Mouse (Mus musculus) ovary, adult 10 weeks (tissue): ENCODE results near the gene Fam50a. TPM values are rescaled to one million over a fixed set of nuclear protein-coding genes. Genes with fewer than 3 reads are reported as not detected.

Experiments used
- polyA plus RNA-seq: library from polyadenylated mRNA; stranded (reverse); fragments of 350-450 nt; fragmentation: Illumina TruSeq; extraction: RNeasy Lipid Tissue Mini Kit (QIAGEN cat#74804); gene quantifications from one replicate; pipeline ENCODE4 v1.2.3, GENCODE M21; 2014

Gene Fam50a
- 17.0 TPM for polyA plus RNA-seq

DNA sequence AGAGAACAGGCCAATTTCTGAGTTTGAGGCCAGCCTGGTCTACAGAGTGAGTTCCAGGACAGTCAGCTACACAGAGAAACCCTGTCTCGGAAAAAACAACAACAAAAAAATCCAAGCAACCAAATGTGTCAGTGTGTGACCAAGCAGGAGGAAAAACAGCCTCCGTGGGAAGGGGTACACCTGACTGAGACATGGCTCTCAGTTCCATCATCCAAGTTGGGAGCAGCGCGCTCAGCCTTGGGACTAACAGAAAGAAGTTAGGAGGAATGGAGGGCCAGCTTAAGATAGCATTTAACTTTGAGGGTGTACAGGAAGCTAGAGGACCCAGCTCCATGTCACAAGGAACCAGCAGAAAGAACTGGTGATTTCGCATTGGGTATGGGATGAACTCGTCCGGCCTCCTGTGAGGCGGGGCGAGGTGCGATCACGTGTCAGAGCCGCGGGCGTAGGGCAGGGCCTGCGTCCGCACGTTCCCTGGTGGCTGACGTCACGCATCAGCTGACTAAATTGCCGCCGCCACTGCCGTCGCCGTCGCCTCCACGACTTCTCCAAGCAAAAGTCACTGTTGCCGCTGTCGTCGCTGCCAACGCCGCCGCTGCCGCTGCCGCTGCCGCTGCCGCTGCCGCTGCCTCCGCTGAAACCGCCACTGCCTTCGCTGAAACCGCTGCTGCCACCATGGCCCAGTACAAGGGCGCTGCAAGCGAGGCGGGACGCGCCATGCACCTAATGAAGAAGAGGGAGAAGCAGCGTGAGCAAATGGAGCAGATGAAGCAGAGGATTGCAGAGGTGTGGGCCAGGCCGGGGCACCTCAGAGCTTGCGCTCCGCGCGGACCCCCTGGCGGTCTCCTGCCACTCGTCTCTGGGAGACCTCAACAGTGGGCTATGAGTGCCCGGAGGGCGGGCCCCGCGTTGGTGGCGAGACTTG, at the start of gene Fam50a:
Gene Fam50a, plus strand, starts transcription at position 494 of the 925 bp plus-strand sequence.

DNA sequence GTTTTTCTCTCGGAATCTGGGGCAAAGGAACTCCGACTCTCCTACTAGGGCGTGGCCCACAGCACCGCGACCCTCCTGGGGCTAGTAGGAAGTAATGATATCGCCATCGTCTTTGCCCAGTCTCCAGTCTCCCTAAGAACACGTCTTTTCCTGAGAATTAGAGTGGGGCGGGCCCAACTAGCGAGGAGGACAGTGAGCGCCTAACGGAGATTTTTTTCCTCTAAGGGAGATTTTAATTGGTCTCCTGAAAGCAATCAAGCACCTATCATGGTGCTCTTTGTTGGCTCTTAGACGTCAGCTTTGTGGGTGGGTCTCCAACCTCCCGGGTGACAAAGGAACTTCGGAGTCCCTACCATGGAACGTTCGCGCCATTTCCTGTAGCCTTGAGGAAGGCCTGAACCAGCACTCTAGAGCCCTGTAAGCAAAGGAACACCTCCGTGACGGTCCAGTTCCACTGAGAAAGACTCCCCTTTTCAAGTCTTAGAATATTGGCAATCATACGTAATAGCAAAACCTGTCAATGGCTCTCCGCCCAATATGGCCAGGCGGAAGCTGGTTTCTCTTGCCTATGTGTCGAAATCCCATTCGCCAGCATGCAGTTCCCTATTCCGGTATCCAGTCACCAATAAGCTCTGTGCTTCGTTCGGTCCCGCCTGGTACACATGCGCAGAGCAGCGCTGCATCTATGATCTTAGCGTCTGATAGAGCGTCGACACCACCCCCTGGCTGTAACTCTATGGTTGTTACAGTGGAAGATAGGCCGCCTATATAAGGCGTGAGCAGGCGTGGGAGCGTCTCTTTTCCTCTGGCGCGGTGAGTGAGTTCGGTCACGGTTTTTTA, 42.6 kb upstream of the Fam50a start, which contains the start of gene Rpl10:
Gene Rpl10, plus strand, starts transcription at position 751 of the 840 bp plus-strand sequence.

DNA sequence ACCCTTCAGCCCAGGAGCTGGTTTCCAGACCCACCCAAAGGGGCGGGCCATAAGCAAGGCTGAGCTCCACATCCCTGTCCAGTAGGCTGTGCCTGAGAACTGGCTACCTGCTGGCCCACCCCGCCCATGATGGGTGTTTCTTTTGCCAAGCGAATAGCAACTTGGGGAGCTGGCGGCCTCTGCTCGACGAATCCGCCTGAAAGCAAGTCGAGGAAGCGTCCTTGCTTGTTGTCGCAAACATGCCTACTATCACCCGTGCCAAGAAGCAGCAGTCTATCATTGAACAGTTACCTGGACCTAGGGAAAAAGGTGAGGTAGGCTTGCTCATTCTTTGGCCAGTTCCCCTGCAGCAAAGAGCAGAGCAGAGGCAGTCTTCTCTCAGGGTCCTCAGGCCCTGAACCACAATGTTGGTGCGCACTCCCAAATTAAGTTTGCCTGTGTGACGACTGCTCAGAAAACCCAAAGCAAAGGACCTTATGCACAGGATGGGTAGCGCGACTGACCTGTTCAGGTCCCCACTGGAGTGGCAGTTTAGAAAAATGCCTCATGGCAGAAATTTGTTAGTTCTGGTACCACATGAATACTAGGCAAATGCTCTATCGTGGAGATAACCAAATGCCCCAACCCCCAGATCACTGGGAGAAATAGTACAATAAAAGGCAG, 31.0 kb upstream of the Fam50a start, which contains the start of the genes Taz and Dnase1l1:
Gene Taz, plus strand, starts transcription at position 181 of the 663 bp plus-strand sequence.
Gene Dnase1l1, minus strand, starts transcription at position 606 of the 663 bp plus-strand sequence.

DNA sequence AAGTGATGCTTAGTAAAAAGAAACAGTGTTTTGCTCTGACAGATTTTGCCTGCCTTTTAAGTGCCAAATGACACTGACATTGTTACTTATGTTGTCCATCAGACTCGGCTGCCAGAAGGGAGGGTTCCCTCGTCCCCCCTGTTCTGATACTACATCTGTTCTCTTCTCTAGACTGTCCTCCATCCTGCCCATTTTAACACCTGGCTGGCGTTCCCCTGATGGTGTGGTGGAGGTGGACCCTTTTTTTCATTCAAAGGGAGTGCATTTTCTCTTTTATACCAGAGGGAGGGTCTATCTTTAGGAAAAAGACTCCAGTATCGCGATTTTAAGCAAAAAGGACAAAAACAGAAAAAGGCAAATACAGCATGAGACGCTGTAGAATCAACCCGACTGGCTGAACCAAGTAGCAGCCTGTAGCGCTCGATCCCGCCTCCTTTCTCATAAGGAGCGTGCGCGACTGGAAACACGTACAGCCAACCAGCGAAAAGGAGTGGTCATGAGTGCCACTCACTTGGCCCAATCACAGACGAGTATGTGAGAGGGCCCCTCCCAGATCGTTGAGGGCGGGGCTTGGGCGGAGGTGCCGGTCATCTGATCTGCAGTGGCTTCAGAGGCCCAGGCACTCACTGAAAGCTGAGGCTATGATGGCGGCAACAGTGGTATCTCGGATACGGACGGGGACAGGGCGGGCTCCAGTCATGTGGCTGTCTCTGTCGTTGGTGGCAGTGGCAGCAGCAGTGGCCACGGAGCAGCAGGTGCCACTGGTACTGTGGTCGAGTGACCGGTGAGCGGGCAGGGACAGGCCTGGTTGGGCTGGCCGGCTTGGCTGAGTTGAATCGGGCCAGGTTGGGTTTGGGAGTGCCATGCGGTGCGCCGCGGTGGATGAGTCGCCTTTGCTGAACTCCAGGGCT, 16.0 kb upstream of the Fam50a start, which contains the start of gene Atp6ap1:
Gene Atp6ap1, plus strand, starts transcription at position 560 of the 911 bp plus-strand sequence.

DNA sequence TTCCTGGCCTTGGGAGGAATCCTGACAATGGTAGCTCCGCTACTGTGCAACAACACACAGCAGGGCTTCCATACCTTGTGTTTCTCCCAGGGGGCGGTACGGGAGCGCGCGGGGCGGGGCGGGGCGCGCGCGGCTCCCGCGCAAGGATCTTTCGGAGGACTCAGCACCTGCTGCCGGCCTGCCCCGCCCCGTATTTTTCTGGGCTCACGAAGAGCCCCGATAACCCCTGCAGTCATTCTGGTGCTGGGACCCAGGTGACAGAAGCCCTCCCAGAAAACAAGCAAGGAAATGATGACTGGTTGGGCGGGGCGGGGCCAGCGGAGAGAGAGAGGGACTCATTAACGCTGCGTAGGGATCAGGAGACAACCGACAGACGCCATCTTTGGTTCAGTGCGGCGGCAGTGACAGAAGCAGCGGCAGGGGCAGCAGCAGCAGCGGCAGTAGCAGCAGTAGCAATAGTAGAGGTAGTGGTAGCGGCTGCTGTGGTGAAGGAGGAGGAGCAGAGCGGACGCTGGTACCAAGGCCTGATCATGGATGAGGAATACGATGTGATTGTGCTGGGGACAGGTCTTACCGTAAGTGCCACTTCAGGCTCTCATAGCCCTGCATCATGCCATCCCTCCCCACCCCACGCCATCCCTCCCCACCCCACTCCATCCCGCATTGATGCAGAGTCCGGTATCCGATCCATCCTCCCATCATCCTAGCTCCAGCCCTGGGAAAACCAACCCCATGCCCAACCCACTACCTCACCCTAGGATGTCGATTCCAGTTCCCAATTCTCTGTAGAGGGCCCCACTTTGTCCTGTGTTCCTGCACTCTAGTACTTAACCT, 7.7 kb upstream of the Fam50a start, which contains the start of gene Gdi1:
Gene Gdi1, plus strand, starts transcription at position 132 of the 834 bp plus-strand sequence.

DNA sequence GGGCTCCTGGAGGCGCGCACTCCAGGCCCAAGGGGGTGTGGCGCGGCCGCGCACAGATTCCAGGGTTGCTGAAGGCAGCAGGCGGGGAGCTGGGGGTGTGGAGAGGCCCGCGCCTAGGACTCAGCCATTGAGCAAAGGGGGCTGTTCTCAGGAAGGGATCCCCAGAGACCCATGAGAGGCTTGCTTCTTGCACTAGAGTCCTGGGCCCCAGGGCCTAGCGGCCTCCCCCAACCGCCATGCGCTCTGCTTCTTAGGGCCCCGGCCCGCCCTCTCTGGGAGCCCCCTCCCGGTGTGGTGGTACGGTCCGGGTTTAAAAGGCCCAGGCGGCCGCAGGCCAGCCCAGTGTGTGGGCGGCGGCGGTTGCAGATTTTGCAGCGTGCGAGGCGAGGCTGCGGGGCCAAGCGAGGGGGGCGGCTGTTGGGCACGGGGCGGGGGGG, 15.9 kb downstream of the Fam50a start, which contains the start of gene Plxna3:
Gene Plxna3, plus strand, starts transcription at position 342 of the 437 bp plus-strand sequence.

DNA sequence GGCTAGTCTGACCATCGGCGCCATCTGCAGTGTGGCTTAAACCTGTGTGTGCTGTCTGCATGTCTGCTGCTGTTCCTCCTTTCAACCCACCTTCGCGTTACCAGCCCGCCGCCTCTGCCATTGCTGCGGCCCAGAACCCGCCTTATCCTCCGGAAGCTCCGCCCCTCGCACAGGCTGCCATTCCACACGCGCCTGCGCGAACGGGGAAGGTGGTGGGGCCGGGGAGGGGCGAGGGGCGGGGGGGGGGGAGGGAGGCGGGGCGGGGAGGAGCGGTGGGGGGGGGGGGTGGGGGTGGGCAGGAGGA, 40.6 kb downstream of the Fam50a start, which contains the start of gene Lage3:
Gene Lage3, minus strand, starts transcription at position 152 of the 304 bp plus-strand sequence.

Other genes with a start within 250 kb of the Fam50a start
- gene Opn1mw, start 185.6 kb upstream of the Fam50a start, polyA plus RNA-seq: not detected
- gene Mecp2, start 177.7 kb upstream of the Fam50a start, polyA plus RNA-seq: 39.6 TPM
- gene Tex28, start 145.2 kb upstream of the Fam50a start, polyA plus RNA-seq: not detected
- 0.17 TPM for gene Tktl1, start 135.8 kb upstream of the Fam50a start, polyA plus RNA-seq
- gene Flna, start 63.2 kb upstream of the Fam50a start, polyA plus RNA-seq: 89.3 TPM
- gene Emd, start 58.3 kb upstream of the Fam50a start, polyA plus RNA-seq: 140 TPM
- 1,805 TPM for gene Rpl10, start 42.2 kb upstream of the Fam50a start, polyA plus RNA-seq
- gene Taz, start 31.1 kb upstream of the Fam50a start, polyA plus RNA-seq: 21.2 TPM
- gene Dnase1l1, start 30.7 kb upstream of the Fam50a start, polyA plus RNA-seq: 14.7 TPM
- 172 TPM for gene Atp6ap1, start 15.9 kb upstream of the Fam50a start, polyA plus RNA-seq
- gene Gdi1, start 8.0 kb upstream of the Fam50a start, polyA plus RNA-seq: 102 TPM
- gene Plxna3, start 16.0 kb downstream of the Fam50a start, polyA plus RNA-seq: 1.8 TPM
- 13.9 TPM for gene Lage3, start 40.6 kb downstream of the Fam50a start, polyA plus RNA-seq
- 44.0 TPM for gene Ubl4a, start 60.2 kb downstream of the Fam50a start, polyA plus RNA-seq
- 11.3 TPM for gene Slc10a3, start 60.3 kb downstream of the Fam50a start, polyA plus RNA-seq
- 9.9 TPM for gene Fam3a, start 80.2 kb downstream of the Fam50a start, polyA plus RNA-seq
- gene Ikbkg, start 80.3 kb downstream of the Fam50a start, polyA plus RNA-seq: 40.7 TPM
- 19.3 TPM for gene G6pdx, start 116.2 kb downstream of the Fam50a start, polyA plus RNA-seq
- gene Gm6880, start 168.4 kb downstream of the Fam50a start, polyA plus RNA-seq: not detected